Mouse (Mus musculus): ENCODE measurements around the gene Alg6. TPM values are rescaled to one million over a fixed set of nuclear protein-coding genes. Genes with fewer than 3 reads are reported as not detected.

The Alg6 gene
- 10 to 100 TPM; 19.1 to 19.3 TPM for total RNA-seq (2021)
- long read RNA-seq, experiment 1, transcript Alg6-201 (15 exons, 3,079 nt), result major isoform, 7 of 21 reads
- long read RNA-seq, experiment 1, partial matches to known transcripts, result 2 of 21 reads
- long read RNA-seq, experiment 1, other reads (novel, unspliced or antisense), result 12 of 21 reads
- long read RNA-seq, experiment 2, transcript Alg6-201 (15 exons, 3,079 nt), result major isoform, 5 of 21 reads
- long read RNA-seq, experiment 2, partial matches to known transcripts, result 8 of 21 reads
- long read RNA-seq, experiment 2, other reads (novel, unspliced or antisense), result 8 of 21 reads

DNA sequence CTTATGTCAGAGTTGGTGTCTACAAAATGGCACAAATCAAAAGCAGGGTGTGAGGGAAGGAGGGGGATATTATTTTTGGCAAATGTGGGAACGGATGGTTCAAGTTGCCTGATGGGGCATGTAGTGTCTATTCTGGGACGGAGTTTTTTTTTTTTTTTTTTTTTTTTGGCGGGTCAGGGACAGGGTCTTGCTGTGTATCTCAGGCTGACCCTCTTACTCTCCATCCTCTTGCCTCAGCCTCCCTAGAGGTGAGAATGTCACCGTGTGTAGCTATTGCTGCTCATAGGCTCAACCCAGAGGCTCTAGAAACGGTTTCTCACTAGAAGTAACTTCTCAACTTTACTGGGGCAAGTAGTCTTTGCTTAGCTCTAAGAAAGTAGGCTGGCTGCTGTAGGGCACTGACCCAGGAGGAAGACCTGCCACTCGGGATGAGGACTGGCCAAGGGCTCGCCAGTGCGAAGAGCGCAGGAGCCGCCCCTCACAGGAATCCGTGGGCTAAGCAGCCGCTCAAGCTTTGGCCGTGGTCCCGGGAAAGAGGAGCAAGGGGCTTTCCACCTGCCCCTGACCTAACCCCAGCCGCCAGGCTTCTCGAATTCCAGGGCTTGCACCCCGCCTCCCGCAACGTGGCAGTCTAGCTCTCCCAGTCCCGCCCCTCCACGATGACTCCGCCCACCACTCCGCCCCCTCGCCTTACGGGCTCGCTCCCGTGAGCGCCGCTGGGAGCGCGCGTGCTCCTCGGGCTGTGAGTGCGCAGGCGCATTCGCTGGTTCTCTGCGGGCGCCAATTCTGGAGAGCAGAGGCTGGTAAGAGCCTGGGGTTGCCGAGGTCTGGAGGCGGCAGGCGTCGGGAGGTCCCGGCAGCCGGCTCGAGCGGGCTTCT is at the start of gene Alg6:
Alg6 (plus strand) TSS at position 761 of the 879 bp plus-strand sequence.
- peak; percentile 97 to 98 for DNase-seq (ENCODE audit: low spot score in 2 of 2)

DNA sequence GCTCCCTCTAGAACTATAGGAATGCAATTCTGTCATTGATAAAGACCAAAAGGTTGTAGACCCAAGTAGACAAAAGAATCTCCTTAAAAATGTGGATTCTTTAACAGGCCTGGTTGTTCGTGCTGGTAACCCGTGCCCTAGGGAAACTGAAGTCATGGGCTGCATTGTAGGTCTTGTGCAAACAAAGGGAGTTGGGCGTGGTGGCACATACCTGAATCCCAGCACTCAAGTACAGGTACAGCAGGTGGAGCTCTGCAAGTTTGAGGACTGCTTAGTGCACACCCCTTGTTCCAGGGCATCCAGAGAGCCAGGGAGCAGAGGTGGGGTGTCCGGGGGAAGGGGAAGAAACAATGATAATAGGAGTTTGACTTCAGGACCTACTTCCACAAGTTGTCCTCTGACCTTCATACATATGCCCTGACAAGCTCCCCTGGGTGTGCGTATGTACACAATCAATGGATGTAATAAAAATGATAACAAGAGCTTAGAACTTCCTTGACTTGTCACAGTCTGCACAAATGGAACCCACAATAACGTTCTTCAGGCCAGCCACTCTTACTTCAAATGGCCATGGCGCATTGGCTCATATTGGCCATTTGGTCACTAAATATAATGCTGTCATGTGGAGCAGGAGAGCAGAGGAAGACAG is 45.1 kb upstream of the Alg6 start:
- DNase-seq (ENCODE audit: low spot score in 2 of 2), result no peak

DNA sequence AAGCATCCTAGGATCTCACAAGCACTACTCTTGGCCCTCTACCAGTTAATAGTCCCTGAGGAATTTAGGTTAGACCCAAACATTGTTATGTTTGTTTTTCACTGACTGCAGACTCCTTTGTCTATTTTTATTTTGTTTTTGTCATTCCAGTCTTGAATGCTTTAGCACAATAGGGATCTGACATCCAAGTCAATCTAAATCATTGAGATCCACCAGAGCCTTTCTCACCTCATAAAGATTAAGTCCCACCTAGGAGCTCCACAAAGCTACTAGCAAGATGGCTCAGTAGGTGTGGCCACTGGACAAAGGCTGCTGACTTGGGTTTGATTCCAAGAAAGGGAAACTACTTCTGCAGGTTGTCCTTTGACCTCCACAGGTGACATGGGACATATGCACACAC is 40.3 kb upstream of the Alg6 start:
- DNase-seq (ENCODE audit: low spot score in 2 of 2), result no peak

DNA sequence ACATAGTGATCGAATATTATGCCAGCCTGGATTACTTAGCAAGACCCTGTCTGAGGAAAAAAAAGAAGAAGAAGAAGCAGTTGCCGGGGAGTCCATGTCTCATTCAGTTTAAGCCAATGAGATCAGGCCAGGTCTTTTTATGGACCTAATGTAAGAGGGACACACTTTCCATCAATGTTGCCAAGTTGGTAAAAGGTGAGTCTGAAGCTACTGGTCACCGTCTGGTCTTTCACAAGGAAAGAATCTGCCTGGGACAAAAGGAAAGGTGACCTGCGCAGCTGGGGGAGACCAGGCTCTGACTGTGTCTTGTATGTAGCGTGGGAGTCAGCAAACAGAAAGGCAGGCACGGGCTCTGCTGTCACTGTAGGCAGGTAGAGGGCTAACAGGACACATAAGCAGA is 31.5 kb upstream of the Alg6 start:
- no peak for DNase-seq (ENCODE audit: low spot score in 2 of 2)

DNA sequence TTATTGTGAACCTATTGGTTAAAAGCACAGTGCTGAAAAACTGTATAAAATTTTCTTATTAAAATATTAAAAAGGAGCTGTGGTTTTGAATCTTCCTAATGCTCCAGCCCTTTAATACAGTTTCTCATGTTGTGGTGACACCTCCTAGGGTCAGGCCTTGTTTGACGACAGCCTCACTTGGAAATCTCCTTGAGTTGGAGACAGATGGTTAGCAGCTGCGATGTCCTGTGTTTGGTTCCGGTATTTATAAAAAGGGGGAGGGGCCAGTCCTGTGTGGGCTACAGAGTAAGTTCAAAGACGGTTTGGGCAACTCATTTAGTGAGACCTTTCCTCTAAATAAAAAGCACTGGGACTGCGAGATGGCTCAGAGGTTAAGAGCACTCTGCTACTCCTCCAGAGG is 29.2 kb upstream of the Alg6 start:
- DNase-seq (ENCODE audit: low spot score in 2 of 2), result no peak

DNA sequence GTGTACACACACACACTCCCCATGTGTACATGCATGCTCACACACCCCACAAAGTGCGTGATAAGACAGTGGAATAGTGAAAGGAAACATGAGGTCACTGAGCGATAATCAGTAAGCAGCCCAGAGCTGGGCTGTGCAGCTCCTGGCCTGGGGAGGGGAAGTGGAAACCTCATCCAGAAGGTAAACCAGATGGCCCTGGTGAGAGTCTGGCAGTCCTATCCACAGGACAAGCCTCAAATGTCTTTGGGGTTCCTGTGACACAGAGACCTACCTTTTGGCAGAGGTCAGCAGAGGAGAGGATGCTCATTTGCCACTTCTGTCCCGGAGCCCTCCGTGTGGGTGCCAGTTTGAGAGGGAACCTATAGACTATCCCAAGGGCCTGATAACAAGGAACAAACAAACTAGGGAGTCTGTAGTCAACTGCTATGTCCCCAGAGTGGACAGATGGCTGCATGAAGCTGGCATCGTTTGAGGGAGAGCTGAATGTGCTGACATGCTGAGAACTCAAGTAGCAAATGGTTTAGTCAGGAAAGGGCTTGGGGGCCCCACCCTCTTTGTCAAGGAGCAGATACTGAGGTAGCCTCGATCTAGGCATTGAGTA is 2.8 kb upstream of the Alg6 start:
- DNase-seq (ENCODE audit: low spot score in 2 of 2), result no peak

DNA sequence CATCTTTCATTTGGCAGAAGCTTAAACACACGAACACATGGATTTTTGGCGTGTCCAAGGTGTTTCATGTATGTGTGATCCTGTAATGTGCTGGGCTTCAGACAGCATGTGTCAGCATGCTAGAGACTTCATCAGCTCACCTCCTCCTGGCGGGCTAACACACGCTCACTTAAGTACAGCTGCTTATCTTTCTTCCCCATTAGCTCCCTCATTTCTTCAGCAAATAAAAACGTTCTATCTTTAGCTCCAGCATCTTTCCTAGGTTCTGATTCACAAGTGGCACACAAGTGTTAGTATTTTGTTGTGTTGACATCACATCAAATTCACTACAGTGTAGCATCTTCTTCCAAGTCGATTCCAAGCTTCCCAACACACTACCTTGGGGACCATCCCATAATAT is 1.5 kb upstream of the Alg6 start:
- no peak for DNase-seq (ENCODE audit: low spot score in 2 of 2)

DNA sequence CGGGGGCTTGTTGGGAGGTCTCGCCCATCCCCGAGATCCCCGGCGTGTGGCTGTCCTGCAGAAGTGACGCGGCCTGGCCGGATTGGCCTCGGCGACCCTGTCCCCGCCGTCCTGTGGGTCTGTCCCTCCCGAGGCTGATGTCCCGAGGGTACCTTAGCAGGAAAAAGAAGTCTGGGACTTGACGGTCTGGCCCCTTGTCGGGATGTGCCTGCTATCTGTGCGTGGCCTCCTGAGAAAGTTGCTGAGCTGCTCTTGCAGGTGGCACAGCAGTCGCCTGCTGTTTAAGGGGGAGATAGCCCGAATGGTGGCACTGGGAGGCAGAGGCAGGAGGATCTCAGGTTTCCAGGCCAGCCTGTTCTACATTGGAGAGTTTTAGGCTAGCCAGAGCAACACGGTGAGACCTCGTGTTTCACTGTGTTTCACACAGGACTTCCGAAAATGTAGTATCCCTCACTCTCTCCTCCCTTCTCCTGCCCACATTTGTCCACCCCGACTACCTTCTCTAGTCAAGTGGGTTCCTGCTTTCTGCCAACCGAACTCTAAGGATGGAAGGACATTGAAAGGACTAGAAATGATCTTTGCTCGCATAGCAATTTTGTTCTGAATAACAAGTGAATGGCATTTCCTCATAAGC is 436 bp downstream of the Alg6 start:
- no peak for DNase-seq (ENCODE audit: low spot score in 2 of 2)

DNA sequence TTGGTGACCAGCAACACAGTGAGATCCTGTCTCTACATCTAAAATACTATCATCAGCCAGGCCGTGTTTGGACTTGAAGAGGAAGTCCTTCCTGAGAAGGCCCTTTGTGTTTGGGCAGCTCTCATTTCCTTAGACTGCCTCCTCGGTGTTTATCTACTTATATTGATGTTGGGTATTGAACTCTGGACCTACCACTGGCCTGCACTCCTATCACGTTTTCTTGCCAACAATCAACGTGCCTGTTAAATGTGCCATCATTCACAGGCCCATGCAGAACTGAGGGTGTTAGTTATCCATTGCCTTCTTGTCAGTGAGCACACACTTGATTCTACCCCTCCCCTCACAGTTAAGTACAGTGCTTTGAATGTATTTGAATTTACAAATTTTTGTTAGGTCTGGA is 2.4 kb downstream of the Alg6 start:
- DNase-seq (ENCODE audit: low spot score in 2 of 2), result no peak

DNA sequence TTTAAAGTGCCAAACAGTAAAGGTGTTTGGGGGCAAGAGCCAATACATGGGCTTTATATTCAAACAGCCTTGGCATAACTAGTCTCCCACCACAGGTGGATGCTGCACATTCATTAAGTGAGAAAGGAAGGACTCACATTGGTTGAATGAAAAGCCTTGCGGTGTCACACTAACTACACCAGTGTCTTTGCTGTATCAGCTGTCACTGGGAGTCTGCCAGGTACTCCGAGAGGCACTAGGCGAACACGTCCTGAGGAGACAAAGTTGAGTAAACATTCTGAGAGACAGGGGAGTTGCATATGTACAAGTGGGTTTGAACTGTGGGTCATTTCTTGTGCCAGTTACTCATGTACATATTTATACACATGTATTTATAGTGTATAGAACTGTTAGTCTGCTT is 8.9 kb downstream of the Alg6 start:
- DNase-seq (ENCODE audit: low spot score in 2 of 2), result no peak

DNA sequence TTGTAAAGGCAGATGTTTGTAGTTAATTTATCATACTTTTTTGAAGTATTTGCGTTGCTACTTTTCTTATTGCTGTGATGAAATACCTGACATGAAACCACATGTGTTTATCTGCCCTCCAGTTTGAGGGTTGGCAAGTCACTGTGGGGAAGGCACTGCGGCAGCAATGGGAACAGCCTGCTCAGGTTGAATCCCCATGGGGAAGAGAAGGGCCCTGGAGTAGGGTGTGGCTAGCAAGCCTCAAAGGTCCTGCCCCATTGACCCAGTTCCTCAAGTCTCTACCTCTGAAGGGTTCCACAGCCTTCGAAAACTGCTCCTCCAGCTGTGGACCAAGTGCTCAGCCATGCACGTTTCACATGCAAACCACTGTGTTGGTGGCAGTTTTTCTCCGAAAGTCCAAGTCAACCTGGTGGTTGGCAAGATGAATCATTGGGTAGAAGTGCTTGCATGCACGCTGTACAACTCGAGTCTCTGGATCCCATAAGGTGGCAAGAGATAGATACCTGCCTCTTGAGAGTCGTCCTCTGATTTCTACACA is 10.5 kb downstream of the Alg6 start:
- DNase-seq (ENCODE audit: low spot score in 2 of 2), result no peak

DNA sequence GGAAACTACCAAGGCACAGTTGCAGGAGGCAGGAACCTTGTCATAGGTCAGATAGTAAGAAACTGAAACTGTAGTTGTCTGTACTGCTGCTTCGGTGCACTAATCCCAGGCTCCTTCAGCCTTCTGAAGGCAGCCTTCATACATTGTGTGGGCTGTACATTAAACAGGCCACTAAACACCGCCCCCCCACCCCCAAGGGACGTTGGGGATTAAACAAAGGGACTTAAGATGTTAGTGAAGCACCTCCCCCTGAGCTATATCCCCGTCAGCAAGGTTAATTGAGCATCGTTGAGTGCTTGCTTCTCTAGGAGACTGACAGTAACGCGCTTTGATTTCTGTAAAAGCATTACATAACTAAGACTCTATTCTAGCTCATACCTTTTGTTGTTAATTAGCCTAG is 24.4 kb downstream of the Alg6 start:
- DNase-seq (ENCODE audit: low spot score in 2 of 2), result no peak

DNA sequence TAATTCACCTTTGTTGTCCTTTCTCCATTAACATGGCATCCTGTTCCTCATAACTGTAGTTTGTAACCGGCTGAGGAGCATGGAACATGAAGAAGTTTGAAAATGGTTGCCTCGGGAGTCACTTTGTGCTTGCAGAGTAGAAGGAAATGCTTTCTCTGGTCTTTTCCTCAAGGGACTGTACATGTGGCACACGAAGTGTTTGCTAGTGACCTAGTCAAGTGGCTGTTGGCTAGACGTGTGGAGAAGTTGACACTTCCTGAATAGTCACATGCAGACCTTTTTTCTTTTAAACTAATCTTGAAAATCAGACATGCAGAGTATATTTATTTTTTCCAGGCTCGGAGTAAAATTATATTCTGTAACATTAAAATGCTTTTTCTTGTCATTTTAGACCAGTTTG is 37.0 kb downstream of the Alg6 start:
- no peak for DNase-seq (ENCODE audit: low spot score in 2 of 2)

DNA sequence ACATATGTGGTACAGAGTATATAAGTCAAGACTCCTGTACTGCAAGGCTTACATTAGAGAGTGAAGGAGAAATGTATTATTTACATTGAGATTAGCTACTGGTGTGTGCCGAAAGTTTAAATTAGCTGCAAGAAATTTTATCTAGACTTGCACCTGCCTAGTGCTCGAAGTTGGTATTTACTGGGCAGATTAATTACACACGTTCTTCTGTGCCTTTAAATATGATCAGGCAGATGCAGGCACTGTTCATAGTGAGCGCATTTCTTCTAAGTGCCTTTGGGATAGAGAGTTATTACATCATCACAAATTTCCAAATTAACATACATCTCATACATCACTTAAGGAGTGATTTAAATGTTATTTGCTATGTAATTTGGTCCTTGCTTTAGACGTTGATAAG is 50.8 kb downstream of the Alg6 start:
- no peak for DNase-seq (ENCODE audit: low spot score in 2 of 2)

DNA sequence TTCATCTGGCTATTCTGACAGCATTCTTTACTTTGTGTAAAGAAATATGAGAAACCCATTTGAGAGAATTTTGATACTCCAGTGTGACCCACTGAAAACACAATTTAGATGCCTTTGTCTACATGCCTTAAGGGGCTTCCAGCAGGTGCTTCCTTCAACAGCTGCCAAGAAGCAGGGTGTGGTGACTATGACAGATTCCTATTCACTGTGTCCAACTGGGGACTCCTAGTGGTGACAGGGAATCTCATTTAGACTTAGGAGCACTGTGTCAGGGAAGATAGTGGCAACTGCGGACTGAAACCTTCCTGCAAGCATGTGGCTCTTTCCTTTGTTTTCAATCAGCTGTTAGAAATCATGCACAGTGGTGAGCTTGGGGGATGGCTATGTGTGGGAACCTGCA is 51.3 kb downstream of the Alg6 start:
- DNase-seq (ENCODE audit: low spot score in 2 of 2), result peak in 1 of 2 experiments; percentile 13

DNA sequence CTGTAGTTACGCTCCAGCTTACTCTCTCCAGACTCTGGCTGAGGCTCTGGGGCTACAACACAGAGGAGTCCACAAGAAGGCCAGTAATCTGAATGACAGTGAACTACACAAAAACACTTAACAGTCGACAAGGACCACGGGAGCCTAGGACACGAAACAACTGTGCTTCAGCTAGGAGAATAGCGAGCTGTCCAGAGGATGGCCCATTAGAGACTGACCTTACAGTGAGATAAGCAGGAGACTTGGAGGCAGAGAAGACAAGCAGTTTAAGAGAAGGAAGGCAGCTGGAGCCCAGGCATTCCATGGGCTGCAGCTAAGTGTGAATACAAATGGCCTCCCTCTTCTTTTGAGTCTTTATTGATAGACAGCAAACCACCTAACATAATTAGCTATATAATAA is 55.1 kb downstream of the Alg6 start:
- DNase-seq (ENCODE audit: low spot score in 2 of 2), result no peak

DNA sequence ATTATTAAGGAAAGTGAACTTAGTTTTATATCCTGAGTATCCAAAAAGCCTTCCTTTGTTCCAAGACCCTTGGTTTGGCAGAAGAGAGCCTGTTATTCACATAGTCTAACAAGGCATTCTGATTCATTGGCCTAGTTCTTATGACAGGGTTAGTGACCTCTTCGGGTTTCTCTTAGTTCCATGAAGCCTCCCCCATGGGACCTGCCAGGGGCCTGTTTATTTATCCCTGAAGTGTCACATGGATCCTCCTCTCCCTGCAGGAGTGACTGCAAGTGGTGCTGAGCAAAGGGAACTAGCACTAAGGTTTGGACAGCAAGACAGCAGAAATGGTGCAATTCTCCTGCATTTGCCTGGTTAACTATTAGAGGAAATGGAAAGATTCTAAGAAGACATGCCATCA is 57.6 kb downstream of the Alg6 start:
- DNase-seq (ENCODE audit: low spot score in 2 of 2), result no peak

DNA sequence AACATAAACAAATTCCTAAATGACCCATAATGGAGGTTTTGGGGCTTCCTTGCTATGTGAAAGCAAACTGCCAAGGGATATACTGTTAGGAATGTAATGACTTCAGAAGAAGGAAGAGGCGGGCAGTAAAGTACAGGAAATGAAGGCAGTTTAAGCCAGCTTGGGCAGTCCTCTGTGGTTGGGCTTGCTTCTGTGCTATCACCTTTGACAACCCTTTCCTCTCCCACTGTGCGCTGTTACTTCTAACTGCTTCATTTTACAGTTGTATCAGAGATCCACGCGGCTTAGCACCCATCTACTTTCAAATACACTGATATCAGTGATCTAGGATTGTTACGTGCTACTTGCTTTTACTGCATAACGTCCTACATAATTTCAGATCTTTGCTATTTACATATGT is 76.9 kb downstream of the Alg6 start:
- no peak for DNase-seq (ENCODE audit: low spot score in 2 of 2)
